Mouse (Mus musculus): ENCODE results near the gene Pfkfb2. TPM values are rescaled to one million over a fixed set of nuclear protein-coding genes. Genes with fewer than 3 reads are reported as not detected.

Gene Pfkfb2
- polyA plus RNA-seq, 1 experiment from 2014 or later = 13.5 TPM

- Histone ChIP-seq H3K4me3 (ENCODE audit: low read depth, low read length) (no peak overlapping the region), H3K9me3 (ENCODE audit: low read length) (no peaks in the 10 kb centered on the region), H3K4me2 (replicated peaks; ENCODE audit: low read depth, low read length) (no peak overlapping the region), H3K27ac (ENCODE audit: low read length) (no peak overlapping the region), H3K27me3 (replicated peaks; ENCODE audit: insufficient read depth, low read length) (no peaks in the 10 kb centered on the region), H3K4me1 (ENCODE audit: insufficient read depth, low read depth, low read length) (no peaks in the 10 kb centered on the region), H3K36me3 (ENCODE audit: insufficient read depth, low read length) (no peaks in the 10 kb centered on the region), H3K9ac (replicated peaks; ENCODE audit: low read depth) (no peak overlapping the region)
- 68% methylated on average over 4 of the region's 4 CpGs for WGBS
- TF ChIP-seq CTCF (IDR thresholded peaks at IDR 0.05) (no peak), EP300 (IDR thresholded peaks at IDR 0.05) (no peak)
- DNase-seq (ENCODE audit: low spot score) = no peak
- no peak for ATAC-seq
Observed at GRCm38 (mm10) chr1:130644103-130644502, 85.0 kb downstream of the Pfkfb2 start.

DNA sequence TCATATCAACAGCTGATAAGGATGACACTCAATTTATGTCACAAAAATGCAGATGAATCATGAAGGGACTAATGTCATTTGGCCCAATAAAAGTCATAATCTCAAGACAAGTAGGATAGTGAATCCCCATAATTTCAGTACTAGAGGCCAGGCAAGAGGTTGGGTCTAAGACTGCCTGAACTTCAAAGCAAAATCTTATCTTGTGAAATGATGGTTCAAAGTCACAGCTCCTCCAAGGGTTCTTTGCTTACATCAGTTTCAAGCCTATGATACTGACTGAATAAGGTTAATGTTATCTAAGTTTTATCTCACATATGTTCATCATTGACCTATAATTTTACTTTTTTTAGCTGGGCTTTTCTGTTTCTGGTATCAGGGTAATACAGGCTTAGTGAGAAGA lies 88.1 kb downstream of the Pfkfb2 start:
- H3K4me3 ChIP-seq (ENCODE audit: low read depth, low read length) = no peak overlapping the region
- H3K9me3 ChIP-seq (ENCODE audit: low read length) = no peaks in the 10 kb centered on the region
- ATAC-seq = no peak
- H3K36me3 ChIP-seq (ENCODE audit: insufficient read depth, low read length) = no peaks in the 10 kb centered on the region
- H3K27me3 ChIP-seq (replicated peaks; ENCODE audit: insufficient read depth, low read length) = no peaks in the 10 kb centered on the region
- no peak for DNase-seq (ENCODE audit: low spot score)
- no peaks in the 10 kb centered on the region for H3K4me1 ChIP-seq (ENCODE audit: insufficient read depth, low read depth, low read length)
- TF ChIP-seq EP300 (IDR thresholded peaks at IDR 0.05) (no peak), CTCF (IDR thresholded peaks at IDR 0.05) (no peak)
- H3K9ac ChIP-seq (replicated peaks; ENCODE audit: low read depth) = no peak overlapping the region
- no peak overlapping the region for H3K27ac ChIP-seq (ENCODE audit: low read length)
- H3K4me2 ChIP-seq (replicated peaks; ENCODE audit: low read depth, low read length) = no peak overlapping the region

Other genes with a start within 250 kb of the Pfkfb2 start
- gene Zp3r, start 99.6 kb downstream of the Pfkfb2 start, polyA plus RNA-seq (2015; fragmentation: Nextera tagmentation; extraction: Ambion mirVana) = not detected in 2 replicates
- gene C4bp, start 67.6 kb downstream of the Pfkfb2 start, polyA plus RNA-seq (2015; fragmentation: Nextera tagmentation; extraction: Ambion mirVana) = 0.06 and 0.08 TPM in 2 replicates
- not detected in 2 replicates for gene Gm29427, start 13.5 kb downstream of the Pfkfb2 start, polyA plus RNA-seq (2015; fragmentation: Nextera tagmentation; extraction: Ambion mirVana)
- 15.0 and 17.1 TPM in 2 replicates for gene Yod1, start 11.9 kb downstream of the Pfkfb2 start, polyA plus RNA-seq (2015; fragmentation: Nextera tagmentation; extraction: Ambion mirVana)
- gene AA986860, start 2.7 kb upstream of the Pfkfb2 start, polyA plus RNA-seq (2015; fragmentation: Nextera tagmentation; extraction: Ambion mirVana) = 53.1 and 60.9 TPM in 2 replicates
- gene Fcamr, start 71.6 kb upstream of the Pfkfb2 start, polyA plus RNA-seq (2015; fragmentation: Nextera tagmentation; extraction: Ambion mirVana) = 0.06 and 0.27 TPM in 2 replicates
- 0.08 and 0.26 TPM in 2 replicates for gene Pigr, start 97.4 kb upstream of the Pfkfb2 start, polyA plus RNA-seq (2015; fragmentation: Nextera tagmentation; extraction: Ambion mirVana)
- 0.37 and 0.82 TPM in 2 replicates for gene Fcmr, start 136.4 kb upstream of the Pfkfb2 start, polyA plus RNA-seq (2015; fragmentation: Nextera tagmentation; extraction: Ambion mirVana)
- not detected in 2 replicates for gene Il24, start 158.2 kb upstream of the Pfkfb2 start, polyA plus RNA-seq (2015; fragmentation: Nextera tagmentation; extraction: Ambion mirVana)
- gene Il20, start 182.2 kb upstream of the Pfkfb2 start, polyA plus RNA-seq (2015; fragmentation: Nextera tagmentation; extraction: Ambion mirVana) = not detected in 2 replicates
- gene Il19, start 210.9 kb upstream of the Pfkfb2 start, polyA plus RNA-seq (2015; fragmentation: Nextera tagmentation; extraction: Ambion mirVana) = not detected in 2 replicates

All from lung, postnatal 0 days (tissue).